Mouse (Mus musculus) bone marrow macrophage, adult 2 months (primary cell): Measurements from ENCODE around the gene Pdyn.

ENCODE experiments used
- CTCF ChIP-seq: IDR thresholded peaks from 2 replicates; pipeline ENCODE4 v1.5.1; 2012; ENCODE audit warnings: low read depth, mild to moderate bottlenecking, low read length, moderate library complexity
- POLR2A ChIP-seq: IDR thresholded peaks from 2 replicates; pipeline ENCODE4 v1.6.1; 2012; ENCODE audit warnings: mild to moderate bottlenecking, low read depth, low read length, borderline replicate concordance

GRCm38 (mm10) chr2:129674935-129675634 is 24.6 kb downstream of the Pdyn start:
- peak; percentile 99 for TF ChIP-seq CTCF
- no peak for TF ChIP-seq POLR2A
